Mouse (Mus musculus) embryonic facial prominence, embryonic 12.5 days (tissue): Measurements from ENCODE around the gene Jpt1. TPM values are rescaled to one million over a fixed set of nuclear protein-coding genes. Genes with fewer than 3 reads are reported as not detected.

Experiments
- ATAC-seq: fragments of 200-750 bp; cut with Nextera tagmentation; 2 replicates; pipeline ENCODE4 v1.8.0; 2017; ENCODE audit not compliant: insufficient number of reproducible peaks, insufficient read depth, low FRiP score, low TSS enrichment
- H3K27ac ChIP-seq: fragments of 300-500 bp; sonication (generic); 2 replicates; pipeline ENCODE4 v1.5.1; 2016; ENCODE audit warnings: mild to moderate bottlenecking
- H3K27me3 ChIP-seq: fragments of 300-500 bp; sonication (generic); 2 replicates; pipeline ENCODE4 v1.6.1; 2016; ENCODE audit warnings: mild to moderate bottlenecking, moderate library complexity
- H3K36me3 ChIP-seq: fragments of 300-500 bp; sonication (generic); 2 replicates; pipeline ENCODE4 v1.6.1; 2016; ENCODE audit warnings: mild to moderate bottlenecking
- H3K4me1 ChIP-seq: fragments of 300-500 bp; sonication (generic); 2 replicates; pipeline ENCODE4 v1.6.1; 2016
- H3K4me2 ChIP-seq: fragments of 300-500 bp; sonication (generic); replicated peaks from 2 replicates; pipeline ENCODE4 v1.6.1; 2016; ENCODE audit warnings: mild to moderate bottlenecking, moderate library complexity
- H3K4me3 ChIP-seq: fragments of 300-500 bp; sonication (generic); 2 replicates; pipeline ENCODE4 v1.5.1; 2016; ENCODE audit warnings: mild to moderate bottlenecking
- H3K9ac ChIP-seq: fragments of 300-500 bp; sonication (generic); 2 replicates; pipeline ENCODE4 v1.6.1; 2016; ENCODE audit warnings: mild to moderate bottlenecking, moderate library complexity
- H3K9me3 ChIP-seq: fragments of 300-500 bp; sonication (generic); 2 replicates; pipeline ENCODE4 v1.6.1; 2016; ENCODE audit warnings: mild to moderate bottlenecking, moderate library complexity
- WGBS: fragments of 180-500 bp; shearing (Covaris S2); methylation state at CpG from one replicate; pipeline ENCODE4 v1.1.7; 2016; 5-methylcytosine and 5-hydroxymethylcytosine counted together
- microRNA-seq: library from miRNA; unstranded; fragments of <30 nt; microRNA quantifications from one replicate; pipeline ENCODE4, GENCODE M21; 2017
- polyA plus RNA-seq: library from polyadenylated mRNA; unstranded; fragments of >200 nt; fragmentation: Nextera tagmentation; extraction: Ambion mirVana; gene quantifications from 2 replicates; pipeline ENCODE4 v1.2.1, GENCODE M21; 2016

Gene Jpt1
- polyA plus RNA-seq, 1 experiment from 2014 or later = 591 TPM

DNA sequence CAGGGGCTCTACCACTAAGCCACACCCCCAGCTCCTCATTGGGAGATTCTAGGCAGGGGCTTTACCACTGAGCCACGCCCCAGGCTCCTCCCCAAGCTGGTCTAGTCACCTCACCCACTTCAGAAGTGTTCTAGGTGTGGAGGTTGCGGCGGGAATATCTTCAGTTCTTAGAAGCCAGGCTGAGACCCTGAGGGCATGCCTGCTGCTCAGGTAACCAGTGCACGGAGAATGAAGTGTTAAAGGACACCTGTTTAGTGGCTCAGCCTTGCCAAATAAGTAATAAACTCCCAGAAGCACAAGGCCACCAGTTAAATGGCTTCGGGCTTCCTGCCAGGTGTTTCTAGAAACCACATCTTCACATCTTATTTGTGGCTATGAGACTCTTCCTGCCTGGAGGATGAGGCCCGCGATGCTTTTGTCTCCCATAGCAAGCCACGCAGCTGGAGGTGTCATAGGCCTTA is 62.4 kb downstream of the Jpt1 start:
- no peak overlapping the region for H3K27ac ChIP-seq
- H3K4me3 ChIP-seq = no peak overlapping the region
- no peaks in the 10 kb centered on the region for H3K9me3 ChIP-seq
- peaks cover 3% of the 10 kb centered on the region for H3K4me1 ChIP-seq
- H3K4me2 ChIP-seq = no peak overlapping the region
- H3K27me3 ChIP-seq = 0 out of 2 replicates have a peak, but pooled peaks cover 1% of the 10 kb centered on the region
- 85% methylated on average over 8 of the region's 8 CpGs for WGBS
- H3K9ac ChIP-seq = no peak overlapping the region
- ATAC-seq = no peak
- H3K36me3 ChIP-seq = no peaks in the 10 kb centered on the region

DNA sequence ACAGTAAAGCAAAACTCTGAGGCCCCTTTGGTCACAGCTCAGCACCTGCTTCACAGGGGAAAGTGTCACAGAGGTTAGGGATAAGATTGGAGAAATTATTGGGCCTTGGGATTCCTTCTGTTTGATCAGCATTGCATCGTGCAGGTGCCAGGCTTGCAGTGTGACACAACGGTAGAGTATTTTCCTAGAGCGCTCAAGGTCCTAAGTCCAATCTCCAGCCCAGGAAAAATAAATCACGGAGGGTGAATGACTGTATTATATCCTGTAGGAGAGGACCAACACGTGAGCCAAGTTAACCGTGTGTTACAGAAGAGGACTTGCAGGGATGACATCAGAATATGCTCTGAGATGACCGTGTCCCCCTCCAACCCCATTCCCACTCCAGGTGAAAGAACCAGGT is 64.0 kb downstream of the Jpt1 start:
- Histone ChIP-seq H3K36me3 (no peaks in the 10 kb centered on the region), H3K9ac (no peak overlapping the region), H3K4me3 (no peak overlapping the region), H3K9me3 (no peaks in the 10 kb centered on the region), H3K4me1 (peaks cover 7% of the 10 kb centered on the region), H3K4me2 (no peak overlapping the region), H3K27me3 (0 out of 2 replicates have a peak, but pooled peaks cover 3% of the 10 kb centered on the region), H3K27ac (no peak overlapping the region)
- 90% methylated on average over 7 of the region's 7 CpGs for WGBS
- no peak for ATAC-seq

DNA sequence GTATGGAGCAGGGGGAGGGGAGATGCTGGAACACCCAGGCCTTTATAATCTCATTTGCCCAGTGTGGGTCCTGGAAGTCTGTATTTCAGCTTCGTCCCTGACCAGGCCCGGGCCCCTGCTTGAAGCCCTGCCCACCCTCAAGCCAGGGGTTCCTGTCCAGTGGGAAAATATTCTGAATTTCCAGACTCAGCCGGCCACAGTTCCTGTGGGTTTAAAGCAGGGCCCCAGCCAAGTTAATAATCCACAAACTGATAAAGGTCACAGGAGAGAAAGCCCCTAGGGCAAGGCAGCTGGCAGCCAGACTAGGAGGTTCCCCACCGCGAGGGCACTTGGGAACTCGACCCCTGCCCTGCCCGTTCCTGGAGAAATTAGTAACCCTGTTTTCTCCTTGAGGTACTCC is 65.2 kb downstream of the Jpt1 start:
- Histone ChIP-seq H3K27me3 (0 out of 2 replicates have a peak, but pooled peaks cover 3% of the 10 kb centered on the region), H3K4me2 (no peak overlapping the region), H3K4me3 (no peak overlapping the region), H3K36me3 (no peaks in the 10 kb centered on the region), H3K4me1 (peaks cover 7% of the 10 kb centered on the region), H3K27ac (no peak overlapping the region), H3K9me3 (no peaks in the 10 kb centered on the region), H3K9ac (no peak overlapping the region)
- 24% methylated on average over 7 of the region's 7 CpGs for WGBS
- ATAC-seq = no peak

DNA sequence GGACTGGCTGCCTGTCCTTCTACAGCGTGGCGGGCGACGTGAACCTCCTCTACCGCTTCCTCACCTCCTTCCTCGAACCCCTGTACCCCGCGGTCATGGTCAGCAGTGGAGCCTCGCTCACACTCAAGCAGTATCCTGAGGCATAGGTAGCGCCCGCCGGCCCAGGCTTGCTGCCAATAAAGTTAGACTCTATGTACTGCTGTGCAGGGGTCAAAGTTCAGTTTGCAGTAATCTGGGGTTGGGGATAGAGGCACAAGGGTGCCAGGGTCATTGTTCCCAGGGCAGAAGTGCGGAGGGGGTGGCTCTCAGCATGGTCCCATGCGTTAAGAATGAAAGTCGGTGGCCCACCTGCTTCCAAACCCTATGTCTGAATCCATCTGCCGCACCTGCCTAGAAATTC is 66.1 kb downstream of the Jpt1 start:
- Histone ChIP-seq H3K9me3 (no peaks in the 10 kb centered on the region), H3K27ac (no peak overlapping the region), H3K4me3 (no peak overlapping the region), H3K4me1 (peaks cover 7% of the 10 kb centered on the region), H3K9ac (no peak overlapping the region), H3K4me2 (no peak overlapping the region), H3K36me3 (no peaks in the 10 kb centered on the region), H3K27me3 (0 out of 2 replicates have a peak, but pooled peaks cover 3% of the 10 kb centered on the region)
- ATAC-seq = no peak
- WGBS = 82% methylated on average over 16 of the region's 16 CpGs

Small RNA genes lying within 50 kb of the gene (microRNA-seq; reads per million reads assigned to microRNA genes)
- gene Mir3968 = not detected

Other genes with a start within 250 kb of the Jpt1 start
- 0.06 TPM in 1 of 2 replicates, not detected in the other for gene Grin2c, start 247.1 kb downstream of the Jpt1 start, polyA plus RNA-seq
- gene Fdxr, start 237.3 kb downstream of the Jpt1 start, polyA plus RNA-seq = 14.6 and 17.3 TPM in 2 replicates
- 0.20 and 0.28 TPM in 2 replicates for gene Fads6, start 216.7 kb downstream of the Jpt1 start, polyA plus RNA-seq
- 0.19 TPM in 1 of 2 replicates, not detected in the other for gene Otop2, start 207.2 kb downstream of the Jpt1 start, polyA plus RNA-seq
- gene Ush1g, start 192.3 kb downstream of the Jpt1 start, polyA plus RNA-seq = 0.10 and 0.32 TPM in 2 replicates
- not detected in 2 replicates for gene Otop3, start 179.7 kb downstream of the Jpt1 start, polyA plus RNA-seq
- gene Hid1, start 146.6 kb downstream of the Jpt1 start, polyA plus RNA-seq = 7.7 and 7.9 TPM in 2 replicates
- gene Cdr2l, start 132.5 kb downstream of the Jpt1 start, polyA plus RNA-seq = 19.7 and 20.6 TPM in 2 replicates
- gene Mrpl58, start 110.6 kb downstream of the Jpt1 start, polyA plus RNA-seq = 170 and 181 TPM in 2 replicates
- 867 and 893 TPM in 2 replicates for gene Atp5h, start 94.4 kb downstream of the Jpt1 start, polyA plus RNA-seq
- gene Kctd2, start 94.3 kb downstream of the Jpt1 start, polyA plus RNA-seq = 24.5 and 26.1 TPM in 2 replicates
- not detected in 2 replicates for gene Trim80, start 73.8 kb downstream of the Jpt1 start, polyA plus RNA-seq
- 0.22 and 0.28 TPM in 2 replicates for gene Slc16a5, start 51.9 kb downstream of the Jpt1 start, polyA plus RNA-seq
- gene Armc7, start 38.7 kb downstream of the Jpt1 start, polyA plus RNA-seq = 10.3 and 10.7 TPM in 2 replicates
- 73.7 and 80.6 TPM in 2 replicates for gene Nt5c, start 22.5 kb downstream of the Jpt1 start, polyA plus RNA-seq
- gene Sumo2, start 21.9 kb upstream of the Jpt1 start, polyA plus RNA-seq = 1,276 and 1,289 TPM in 2 replicates
- 192 and 205 TPM in 2 replicates for gene Nup85, start 50.0 kb upstream of the Jpt1 start, polyA plus RNA-seq
- gene Mrps7, start 89.5 kb upstream of the Jpt1 start, polyA plus RNA-seq = 95.9 and 108 TPM in 2 replicates
- gene Gga3, start 89.7 kb upstream of the Jpt1 start, polyA plus RNA-seq = 22.5 and 29.1 TPM in 2 replicates
- gene Mif4gd, start 98.6 kb upstream of the Jpt1 start, polyA plus RNA-seq = 16.6 and 17.6 TPM in 2 replicates
- 23.8 and 29.5 TPM in 2 replicates for gene Slc25a19, start 113.9 kb upstream of the Jpt1 start, polyA plus RNA-seq
- gene Grb2, start 194.2 kb upstream of the Jpt1 start, polyA plus RNA-seq = 115 and 118 TPM in 2 replicates